Mouse (Mus musculus): ENCODE results near the gene Six5.

GRCm38 (mm10) chr7:19096421-19096976 is 2.1 kb downstream of the Six5 start:
- no peak for TF ChIP-seq CTCF (IDR thresholded peaks at IDR 0.05)
- TF ChIP-seq EP300 (IDR thresholded peaks at IDR 0.05) = no peak

All from lung, postnatal 0 days (tissue).